Mouse (Mus musculus) myocyte (in vitro differentiated cells): ENCODE results near the gene Setd4.

Source experiments
- CEBPB ChIP-seq: IDR thresholded peaks from 2 replicates; pipeline ENCODE4 v1.6.1; 2011; ENCODE audit warnings: mild to moderate bottlenecking, moderate library complexity; ENCODE audit not compliant: poor library complexity, insufficient read depth, severe bottlenecking
- E2F4 ChIP-seq: IDR thresholded peaks from one replicate; pipeline ENCODE4 v1.6.1; 2011; ENCODE audit warnings: mild to moderate bottlenecking, control low read depth, moderate library complexity; ENCODE audit not compliant: insufficient read depth
- MAX ChIP-seq: IDR thresholded peaks from one replicate; pipeline ENCODE4 v1.6.1; 2011; ENCODE audit warnings: low read depth, mild to moderate bottlenecking, control low read depth
- MYOD1 ChIP-seq, 3 experiments: IDR thresholded peaks; one replicate each; pipeline ENCODE4 v1.6.1; 2011; ENCODE audit warnings: control low read depth in 2 of 3, low read depth in 2 of 3, mild to moderate bottlenecking in 2 of 3, moderate library complexity in 1 of 3; ENCODE audit not compliant: insufficient read length in 2 of 3, control insufficient read depth in 1 of 3
- MYOG ChIP-seq, 3 experiments: IDR thresholded peaks; one replicate each; pipeline ENCODE4 v1.6.1; 2011; ENCODE audit warnings: control low read depth in 2 of 3, low read depth in 2 of 3, mild to moderate bottlenecking in 2 of 3; ENCODE audit not compliant: insufficient read length in 2 of 3, control insufficient read depth in 1 of 3, insufficient read depth in 1 of 3
- POLR2A ChIP-seq: IDR thresholded peaks from one replicate; pipeline ENCODE4 v1.6.1; 2011; ENCODE audit warnings: low read depth, mild to moderate bottlenecking, control low read depth, moderate library complexity; ENCODE audit not compliant: insufficient read length
- POLR2AphosphoS2 ChIP-seq: IDR thresholded peaks from one replicate; pipeline ENCODE4 v1.6.1; 2011; ENCODE audit warnings: low read depth, control low read depth; ENCODE audit not compliant: insufficient read length
- REST ChIP-seq: IDR thresholded peaks from one replicate; pipeline ENCODE4 v1.6.1; 2011; ENCODE audit warnings: mild to moderate bottlenecking, control low read depth, moderate library complexity; ENCODE audit not compliant: insufficient read depth, insufficient read length
- TCF12 ChIP-seq: IDR thresholded peaks from one replicate; pipeline ENCODE4 v1.6.1; 2011; ENCODE audit warnings: mild to moderate bottlenecking, control low read depth; ENCODE audit not compliant: poor library complexity, insufficient read depth, severe bottlenecking
- TCF3 ChIP-seq: IDR thresholded peaks from one replicate; pipeline ENCODE4 v1.6.1; 2011; ENCODE audit warnings: low read depth, control low read depth; ENCODE audit not compliant: insufficient read length
- USF1 ChIP-seq: IDR thresholded peaks from one replicate; pipeline ENCODE4 v1.6.1; 2011; ENCODE audit warnings: low read depth, mild to moderate bottlenecking, control low read depth, moderate library complexity

GRCm38 (mm10) chr16:93627761-93628400, 24.0 kb upstream of the Setd4 start, which contains the start of gene Gm5678:
- TF ChIP-seq POLR2AphosphoS2 (no peak), MAX (no peak), POLR2A (no peak), MYOD1 (IDR thresholded peaks at IDR 0.05; ENCODE audit: control insufficient read depth in 1 of 3, insufficient read length in 2 of 3, low read depth in 2 of 3) (no peak), E2F4 (no peak), USF1 (no peak), REST (no peak), CEBPB (no peak), MYOG (IDR thresholded peaks at IDR 0.05; ENCODE audit: control insufficient read depth in 1 of 3, insufficient read depth in 1 of 3, insufficient read length in 2 of 3, low read depth in 2 of 3) (no peak), TCF3 (no peak), TCF12 (no peak)
